Mouse (Mus musculus): ENCODE measurements around the gene Rps15. TPM values are rescaled to one million over a fixed set of nuclear protein-coding genes. Genes with fewer than 3 reads are reported as not detected.

The Rps15 gene
- polyA plus RNA-seq, 1 experiment from 2014 or later: 828 TPM

- H3K9ac ChIP-seq (ENCODE audit: low read depth, low read length): peak overlapping the region; percentile 68; the same call in 1 of the 2 replicates
- no peaks in the 10 kb centered on the region for H3K9me3 ChIP-seq (replicated peaks; ENCODE audit: control insufficient read depth, low read length)
- H3K36me3 ChIP-seq (ENCODE audit: control insufficient read depth, insufficient read depth, low read length): no peaks in the 10 kb centered on the region
- ATAC-seq (replicated peaks; ENCODE audit: insufficient number of reproducible peaks, low FRiP score, low TSS enrichment): no peak
- peaks cover 9% of the 10 kb centered on the region for H3K4me1 ChIP-seq (ENCODE audit: control insufficient read depth, insufficient read depth, low read length)
- 60% methylated on average over 2 of the region's 2 CpGs for WGBS (ENCODE audit: insufficient replicate concordance)
- no peak overlapping the region for H3K27ac ChIP-seq (ENCODE audit: low read depth, low read length)
- H3K4me2 ChIP-seq: peak overlapping the region; percentile 89
- peak overlapping the region; percentile 52; the same call in 1 of the 2 replicates for H3K4me3 ChIP-seq (ENCODE audit: low read depth, low read length)
- H3K27me3 ChIP-seq (ENCODE audit: control insufficient read depth, insufficient read depth, low read length): peaks cover 33% of the 10 kb centered on the region
These were observed 38.6 kb downstream of the Rps15 start for GRCm38 (mm10) chr10:80330888-80331287.

DNA sequence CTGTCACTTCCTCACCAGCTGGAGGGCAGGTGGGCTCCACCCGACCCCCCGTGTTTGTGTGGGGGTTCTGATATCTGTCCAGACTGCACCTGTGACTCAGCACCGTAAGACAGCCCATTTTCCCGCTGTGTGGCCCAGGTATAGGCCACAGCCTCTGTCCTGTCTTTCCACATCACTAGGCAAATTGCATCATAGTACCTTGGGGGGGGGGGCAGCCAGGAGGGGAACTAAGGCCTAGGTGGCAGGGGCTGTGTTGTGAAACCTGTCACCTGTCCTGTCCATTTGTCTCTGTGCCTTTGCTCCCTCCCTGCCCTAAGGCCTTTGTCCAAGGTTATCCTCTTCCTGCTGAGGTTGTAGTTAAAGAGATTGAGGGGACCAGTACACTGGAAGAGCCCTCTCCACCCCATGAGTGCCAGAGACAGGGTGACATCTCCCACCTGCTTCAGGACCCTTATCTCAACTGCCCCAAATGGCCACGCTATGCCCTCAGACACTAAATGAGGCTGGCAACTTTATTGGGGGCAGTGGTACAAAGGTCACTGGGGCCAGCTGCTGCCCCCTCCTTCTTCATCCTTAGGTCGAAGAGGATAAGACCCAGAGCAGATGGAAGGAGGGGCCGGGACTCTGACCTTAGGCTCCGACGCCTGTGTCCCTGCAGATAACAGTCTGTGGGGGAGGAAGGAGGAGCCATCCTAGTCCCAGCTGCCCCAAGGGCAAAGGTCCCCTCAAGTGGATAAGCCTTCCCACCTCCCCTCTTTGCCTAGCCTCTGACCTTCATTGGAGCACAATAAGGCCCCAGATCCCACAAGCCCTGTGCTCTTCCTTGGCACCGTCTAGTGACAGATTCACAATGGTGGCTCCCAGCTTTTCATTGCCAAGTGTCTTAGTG, 39.6 kb downstream of the Rps15 start:
- 45% methylated on average over 10 of the region's 10 CpGs for WGBS (ENCODE audit: insufficient replicate concordance)
- Histone ChIP-seq H3K4me1 (ENCODE audit: control insufficient read depth, insufficient read depth, low read length) (peaks cover 9% of the 10 kb centered on the region), H3K27ac (ENCODE audit: low read depth, low read length) (peak overlapping the region; percentile 75), H3K36me3 (ENCODE audit: control insufficient read depth, insufficient read depth, low read length) (no peaks in the 10 kb centered on the region), H3K4me2 (peak overlapping the region; percentile 89), H3K9ac (ENCODE audit: low read depth, low read length) (no peak overlapping the region), H3K9me3 (replicated peaks; ENCODE audit: control insufficient read depth, low read length) (no peaks in the 10 kb centered on the region), H3K4me3 (ENCODE audit: low read depth, low read length) (peak overlapping the region; percentile 19; the same call in 1 of the 2 replicates), H3K27me3 (ENCODE audit: control insufficient read depth, insufficient read depth, low read length) (peaks cover 38% of the 10 kb centered on the region)
- 0 out of 2 replicates have a peak, but pooled peaks have one; percentile 32 for ATAC-seq (replicated peaks; ENCODE audit: insufficient number of reproducible peaks, low FRiP score, low TSS enrichment)

- Histone ChIP-seq H3K4me2 (peak overlapping the region; percentile 89), H3K36me3 (ENCODE audit: control insufficient read depth, insufficient read depth, low read length) (no peaks in the 10 kb centered on the region), H3K27me3 (ENCODE audit: control insufficient read depth, insufficient read depth, low read length) (peaks cover 39% of the 10 kb centered on the region), H3K4me3 (ENCODE audit: low read depth, low read length) (no peak overlapping the region), H3K9ac (ENCODE audit: low read depth, low read length) (no peak overlapping the region), H3K4me1 (ENCODE audit: control insufficient read depth, insufficient read depth, low read length) (peaks cover 9% of the 10 kb centered on the region), H3K9me3 (replicated peaks; ENCODE audit: control insufficient read depth, low read length) (no peaks in the 10 kb centered on the region), H3K27ac (ENCODE audit: low read depth, low read length) (peak overlapping the region; percentile 52; the same call in 1 of the 2 replicates)
- ATAC-seq (replicated peaks; ENCODE audit: insufficient number of reproducible peaks, low FRiP score, low TSS enrichment): no peak
- WGBS (ENCODE audit: insufficient replicate concordance): 68% methylated on average over 5 of the region's 5 CpGs
These were observed 40.3 kb downstream of the Rps15 start for GRCm38 (mm10) chr10:80332525-80332989.

GRCm38 (mm10) chr10:80336263-80336662, 44.0 kb downstream of the Rps15 start:
- ATAC-seq (replicated peaks; ENCODE audit: insufficient number of reproducible peaks, low FRiP score, low TSS enrichment): no peak
- no peaks in the 10 kb centered on the region for H3K9me3 ChIP-seq (replicated peaks; ENCODE audit: control insufficient read depth, low read length)
- H3K9ac ChIP-seq (ENCODE audit: low read depth, low read length): no peak overlapping the region
- no peaks in the 10 kb centered on the region for H3K36me3 ChIP-seq (ENCODE audit: control insufficient read depth, insufficient read depth, low read length)
- WGBS (ENCODE audit: insufficient replicate concordance): 85% methylated on average over 12 of the region's 12 CpGs
- H3K27me3 ChIP-seq (ENCODE audit: control insufficient read depth, insufficient read depth, low read length): peaks cover 42% of the 10 kb centered on the region
- H3K27ac ChIP-seq (ENCODE audit: low read depth, low read length): no peak overlapping the region
- H3K4me3 ChIP-seq (ENCODE audit: low read depth, low read length): no peak overlapping the region
- H3K4me1 ChIP-seq (ENCODE audit: control insufficient read depth, insufficient read depth, low read length): no peaks in the 10 kb centered on the region; the same call in 1 of the 2 replicates
- no peak overlapping the region for H3K4me2 ChIP-seq

- Histone ChIP-seq H3K9me3 (replicated peaks; ENCODE audit: control insufficient read depth, low read length) (no peaks in the 10 kb centered on the region), H3K4me1 (ENCODE audit: control insufficient read depth, insufficient read depth, low read length) (peaks cover 28% of the 10 kb centered on the region), H3K36me3 (ENCODE audit: control insufficient read depth, insufficient read depth, low read length) (no peaks in the 10 kb centered on the region), H3K27me3 (ENCODE audit: control insufficient read depth, insufficient read depth, low read length) (peaks cover 70% of the 10 kb centered on the region), H3K27ac (ENCODE audit: low read depth, low read length) (no peak overlapping the region), H3K9ac (ENCODE audit: low read depth, low read length) (no peak overlapping the region), H3K4me3 (ENCODE audit: low read depth, low read length) (no peak overlapping the region), H3K4me2 (peak overlapping the region; percentile 33)
- WGBS (ENCODE audit: insufficient replicate concordance): 24% methylated on average over 19 of the region's 19 CpGs
- ATAC-seq (replicated peaks; ENCODE audit: insufficient number of reproducible peaks, low FRiP score, low TSS enrichment): 0 out of 2 replicates have a peak, but pooled peaks have one; percentile 10
These were observed 47.9 kb downstream of the Rps15 start for GRCm38 (mm10) chr10:80339941-80340750.

- Histone ChIP-seq H3K9me3 (replicated peaks; ENCODE audit: control insufficient read depth, low read length) (no peaks in the 10 kb centered on the region), H3K27ac (ENCODE audit: low read depth, low read length) (no peak overlapping the region), H3K4me3 (ENCODE audit: low read depth, low read length) (no peak overlapping the region), H3K4me1 (ENCODE audit: control insufficient read depth, insufficient read depth, low read length) (peaks cover 28% of the 10 kb centered on the region), H3K36me3 (ENCODE audit: control insufficient read depth, insufficient read depth, low read length) (no peaks in the 10 kb centered on the region), H3K4me2 (no peak overlapping the region), H3K27me3 (ENCODE audit: control insufficient read depth, insufficient read depth, low read length) (peaks cover 74% of the 10 kb centered on the region), H3K9ac (ENCODE audit: low read depth, low read length) (no peak overlapping the region)
- 18% methylated on average over 21 of the region's 21 CpGs for WGBS (ENCODE audit: insufficient replicate concordance)
- ATAC-seq (replicated peaks; ENCODE audit: insufficient number of reproducible peaks, low FRiP score, low TSS enrichment): no peak
These were observed 48.8 kb downstream of the Rps15 start for GRCm38 (mm10) chr10:80341026-80341425.

- WGBS (ENCODE audit: insufficient replicate concordance): 4% methylated on average over 46 of the region's 47 CpGs
- no peak overlapping the region for H3K9ac ChIP-seq (ENCODE audit: low read depth, low read length)
- no peak for ATAC-seq (replicated peaks; ENCODE audit: insufficient number of reproducible peaks, low FRiP score, low TSS enrichment)
- peaks cover 28% of the 10 kb centered on the region for H3K4me1 ChIP-seq (ENCODE audit: control insufficient read depth, insufficient read depth, low read length)
- no peak overlapping the region for H3K27ac ChIP-seq (ENCODE audit: low read depth, low read length)
- no peaks in the 10 kb centered on the region for H3K9me3 ChIP-seq (replicated peaks; ENCODE audit: control insufficient read depth, low read length)
- H3K27me3 ChIP-seq (ENCODE audit: control insufficient read depth, insufficient read depth, low read length): peaks cover 75% of the 10 kb centered on the region
- no peaks in the 10 kb centered on the region for H3K36me3 ChIP-seq (ENCODE audit: control insufficient read depth, insufficient read depth, low read length)
- peak overlapping the region; percentile 59 for H3K4me2 ChIP-seq
- peak overlapping the region; percentile 38 for H3K4me3 ChIP-seq (ENCODE audit: low read depth, low read length)
These were observed 49.4 kb downstream of the Rps15 start for GRCm38 (mm10) chr10:80341491-80342304.

DNA sequence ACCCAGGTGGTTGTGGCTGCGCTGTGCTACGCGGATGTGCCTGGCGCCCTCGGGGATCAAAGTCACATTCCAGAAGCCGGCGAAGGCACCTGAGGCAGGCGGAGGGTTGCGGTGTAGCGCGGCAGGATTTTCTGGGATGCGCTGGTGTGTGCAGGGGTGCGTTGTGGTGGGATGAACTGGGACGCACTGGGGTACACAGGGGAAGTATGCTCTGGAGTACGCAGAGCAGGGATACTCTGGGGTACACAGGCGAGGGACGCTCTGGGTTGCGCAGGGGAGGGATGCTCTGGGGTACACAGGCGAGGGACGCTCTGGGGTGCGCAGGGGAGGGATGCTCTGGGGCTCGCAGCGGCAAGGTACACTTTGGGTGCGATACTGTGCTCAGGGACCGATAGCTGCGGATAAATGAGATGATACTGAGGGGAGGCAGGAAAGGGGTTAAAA, 50.1 kb downstream of the Rps15 start:
- Histone ChIP-seq H3K4me3 (ENCODE audit: low read depth, low read length) (peak overlapping the region; percentile 38), H3K27me3 (ENCODE audit: control insufficient read depth, insufficient read depth, low read length) (peaks cover 75% of the 10 kb centered on the region), H3K27ac (ENCODE audit: low read depth, low read length) (no peak overlapping the region), H3K4me1 (ENCODE audit: control insufficient read depth, insufficient read depth, low read length) (peaks cover 28% of the 10 kb centered on the region), H3K9ac (ENCODE audit: low read depth, low read length) (no peak overlapping the region), H3K4me2 (peak overlapping the region; percentile 59), H3K36me3 (ENCODE audit: control insufficient read depth, insufficient read depth, low read length) (no peaks in the 10 kb centered on the region), H3K9me3 (replicated peaks; ENCODE audit: control insufficient read depth, low read length) (no peaks in the 10 kb centered on the region)
- no peak for ATAC-seq (replicated peaks; ENCODE audit: insufficient number of reproducible peaks, low FRiP score, low TSS enrichment)
- 1% methylated on average over 26 of the region's 26 CpGs for WGBS (ENCODE audit: insufficient replicate concordance)
